ENCODE assay signal across 15 mouse cellular contexts in genomic region chr11:60277771-60278170, GRCm38 (mm10). TPM values are rescaled to one million over a fixed set of nuclear protein-coding genes. Genes with fewer than 3 reads are reported as not detected.
A peak's percentile ranks its signal among the peaks of the same experiment; 100 is the strongest.
DNase-seq lines count a peak whose midpoint lies in the region; ATAC-seq and TF ChIP-seq lines count a peak whose summit lies in the region.
"Had no signal": no experiment of that assay in that cellular context is flagged by ENCODE, and none has a peak within 500 bp of the region (broad histone marks: within the 10 kb centered on the region; RNA-seq: fewer than 3 reads in every experiment).

No protein-coding gene starts in this region.

- H3K4me3 ChIP-seq in heart, embryonic 13.5 days = no peak overlapping the region
- no peak overlapping the region for H3K4me3 ChIP-seq in midbrain, embryonic 13.5 days (replicated peaks)
- no peak overlapping the region for H3K4me3 ChIP-seq in midbrain, embryonic 10.5 days
- no peak overlapping the region for H3K4me3 ChIP-seq in hindbrain, embryonic 15.5 days
- no peak overlapping the region for H3K4me3 ChIP-seq in midbrain, postnatal 0 days (ENCODE audit: low read depth, low read length)
- H3K4me3 ChIP-seq: liver, embryonic 12.5 days; stomach, embryonic 15.5 days had no signal

- WGBS in heart, embryonic 13.5 days = 33% methylated on average over 5 of the region's 5 CpGs
- WGBS in midbrain, embryonic 13.5 days = 56% methylated on average over 5 of the region's 5 CpGs
- WGBS in midbrain, embryonic 10.5 days = 84% methylated on average over 5 of the region's 5 CpGs
- WGBS in hindbrain, embryonic 15.5 days = 57% methylated on average over 5 of the region's 5 CpGs
- 28% methylated on average over 5 of the region's 5 CpGs for WGBS in midbrain, postnatal 0 days

- 0 out of 2 replicates have a peak overlapping the region, but pooled peaks have one; percentile 28 for H3K9ac ChIP-seq in heart, embryonic 13.5 days
- no peak overlapping the region for H3K9ac ChIP-seq in midbrain, embryonic 13.5 days (replicated peaks)
- no peak overlapping the region for H3K9ac ChIP-seq in hindbrain, embryonic 15.5 days
- H3K9ac ChIP-seq in midbrain, postnatal 0 days (replicated peaks; ENCODE audit: low read length, poor library complexity, severe bottlenecking) = no peak overlapping the region; the same call in 1 of the 2 replicates
- H3K9ac ChIP-seq: liver, embryonic 12.5 days; stomach, embryonic 15.5 days had no signal

- no peaks in the 10 kb centered on the region for H3K9me3 ChIP-seq in heart, embryonic 13.5 days
- H3K9me3 ChIP-seq in midbrain, embryonic 13.5 days = no peaks in the 10 kb centered on the region
- H3K9me3 ChIP-seq in midbrain, embryonic 10.5 days (replicated peaks) = no peaks in the 10 kb centered on the region
- H3K9me3 ChIP-seq in hindbrain, embryonic 15.5 days = no peaks in the 10 kb centered on the region
- no peaks in the 10 kb centered on the region for H3K9me3 ChIP-seq in midbrain, postnatal 0 days (ENCODE audit: low read length)
- H3K9me3 ChIP-seq: liver, embryonic 12.5 days; stomach, embryonic 15.5 days had no signal

- peak overlapping the region; percentile 67 for H3K27ac ChIP-seq in heart, embryonic 13.5 days (replicated peaks)
- peak overlapping the region; percentile 77 for H3K27ac ChIP-seq in midbrain, embryonic 13.5 days
- H3K27ac ChIP-seq in midbrain, embryonic 10.5 days (replicated peaks) = no peak overlapping the region
- peak overlapping the region; percentile 69 for H3K27ac ChIP-seq in hindbrain, embryonic 15.5 days (replicated peaks)
- H3K27ac ChIP-seq in midbrain, postnatal 0 days (ENCODE audit: low read depth, low read length) = peak overlapping the region; percentile 60
- H3K27ac ChIP-seq: liver, embryonic 12.5 days; stomach, embryonic 15.5 days had no signal

- no peak for ATAC-seq in heart, embryonic 13.5 days (ENCODE audit: extremely low read depth, insufficient number of reproducible peaks, low FRiP score, low TSS enrichment)
- 0 out of 2 replicates have a peak, but pooled peaks have one; percentile 24 for ATAC-seq in midbrain, embryonic 13.5 days
- no peak for ATAC-seq in hindbrain, embryonic 15.5 days (ENCODE audit: low FRiP score, low read depth)
- no peak for ATAC-seq in midbrain, postnatal 0 days (ENCODE audit: low FRiP score)
- ATAC-seq in frontal cortex, adult (ENCODE audit: low TSS enrichment) = no peak
- ATAC-seq: liver, embryonic 12.5 days had no signal

- H3K4me1 ChIP-seq in heart, embryonic 13.5 days = peaks cover 71% of the 10 kb centered on the region
- H3K4me1 ChIP-seq in midbrain, embryonic 13.5 days (replicated peaks) = peaks cover 34% of the 10 kb centered on the region
- peaks cover 24% of the 10 kb centered on the region for H3K4me1 ChIP-seq in midbrain, embryonic 10.5 days
- peaks cover 48% of the 10 kb centered on the region for H3K4me1 ChIP-seq in hindbrain, embryonic 15.5 days (replicated peaks)
- H3K4me1 ChIP-seq in midbrain, postnatal 0 days (ENCODE audit: insufficient read depth, low read length) = peaks cover 7% of the 10 kb centered on the region; the same call in 1 of the 2 replicates

- no peak for TF ChIP-seq CTCF in midbrain, postnatal 0 days (IDR thresholded peaks at IDR 0.05)

- no peak for DNase-seq in heart, adult 9 months (ENCODE audit: low spot score in 2 of 2)
- no peak for DNase-seq in midbrain, embryonic 10.5 days (ENCODE audit: low spot score)
- DNase-seq in midbrain, postnatal 0 days (ENCODE audit: low spot score) = no peak
- DNase-seq in layer of hippocampus, adult 11-12 months (ENCODE audit: low spot score) = no peak
- DNase-seq: cerebellum, adult 11 months; cerebellum, postnatal 36 days; kidney, adult 11 months; kidney, postnatal 25 days; thymus, postnatal 25 days had no signal

- no peaks in the 10 kb centered on the region for H3K27me3 ChIP-seq in heart, embryonic 13.5 days (replicated peaks)
- no peaks in the 10 kb centered on the region for H3K27me3 ChIP-seq in midbrain, embryonic 13.5 days
- H3K27me3 ChIP-seq in midbrain, embryonic 10.5 days (ENCODE audit: low read depth, poor library complexity, severe bottlenecking) = no peaks in the 10 kb centered on the region
- no peaks in the 10 kb centered on the region for H3K27me3 ChIP-seq in hindbrain, embryonic 15.5 days
- no peaks in the 10 kb centered on the region for H3K27me3 ChIP-seq in midbrain, postnatal 0 days (ENCODE audit: insufficient read depth, low read length)
- H3K27me3 ChIP-seq: liver, embryonic 12.5 days; stomach, embryonic 15.5 days had no signal

- peaks cover 16% of the 10 kb centered on the region for H3K36me3 ChIP-seq in heart, embryonic 13.5 days
- peaks cover 6% of the 10 kb centered on the region; the same call in 1 of the 2 replicates for H3K36me3 ChIP-seq in midbrain, embryonic 13.5 days
- H3K36me3 ChIP-seq in midbrain, embryonic 10.5 days = no peaks in the 10 kb centered on the region
- 0 out of 2 replicates have a peak, but pooled peaks cover 2% of the 10 kb centered on the region for H3K36me3 ChIP-seq in hindbrain, embryonic 15.5 days
- H3K36me3 ChIP-seq in midbrain, postnatal 0 days (ENCODE audit: insufficient read depth, low read length) = peaks cover 3% of the 10 kb centered on the region; the same call in 1 of the 2 replicates
- H3K36me3 ChIP-seq: stomach, embryonic 15.5 days had no signal

- no peak overlapping the region for H3K4me2 ChIP-seq in heart, embryonic 13.5 days
- no peak overlapping the region for H3K4me2 ChIP-seq in midbrain, embryonic 13.5 days (replicated peaks)
- no peak overlapping the region for H3K4me2 ChIP-seq in hindbrain, embryonic 15.5 days
- H3K4me2 ChIP-seq in midbrain, postnatal 0 days (ENCODE audit: low read depth, low read length, poor library complexity, severe bottlenecking) = no peak overlapping the region
- H3K4me2 ChIP-seq: liver, embryonic 12.5 days; stomach, embryonic 15.5 days had no signal

RNA-seq across cellular contexts. Expression of gene Srebf1, which starts 55.4 kb away (rescaled TPM):
- polyA plus RNA-seq in heart, embryonic 13.5 days (2015; fragmentation: Nextera tagmentation; extraction: Ambion mirVana) = 34.4 and 41.8 TPM in 2 replicates
- 38.5 and 46.0 TPM in 2 replicates for polyA plus RNA-seq in midbrain, embryonic 13.5 days (2015; fragmentation: Nextera tagmentation; extraction: Ambion mirVana)
- polyA plus RNA-seq in midbrain, embryonic 10.5 days (2016; fragmentation: Nextera tagmentation; extraction: Ambion mirVana) = 47.0 and 51.0 TPM in 2 replicates
- polyA plus RNA-seq in hindbrain, embryonic 15.5 days (2015; fragmentation: Nextera tagmentation; extraction: Ambion mirVana) = 47.7 and 50.9 TPM in 2 replicates
- 77.1 and 96.5 TPM in 2 replicates for total RNA-seq in midbrain, postnatal 0 days (2014; rRNA removed)
- polyA plus RNA-seq in midbrain, postnatal 0 days (2015; fragmentation: Nextera tagmentation; extraction: Ambion mirVana) = 34.5 and 38.1 TPM in 2 replicates
